Mouse (Mus musculus) ovary, postnatal 10 days (tissue): ENCODE data around the gene Zmynd12.

ENCODE experiments used
- DNase-seq: peaks from one replicate; pipeline ENCODE4 v3.0.0; 2022; ENCODE audit warnings: low spot score

The Zmynd12 gene

DNA sequence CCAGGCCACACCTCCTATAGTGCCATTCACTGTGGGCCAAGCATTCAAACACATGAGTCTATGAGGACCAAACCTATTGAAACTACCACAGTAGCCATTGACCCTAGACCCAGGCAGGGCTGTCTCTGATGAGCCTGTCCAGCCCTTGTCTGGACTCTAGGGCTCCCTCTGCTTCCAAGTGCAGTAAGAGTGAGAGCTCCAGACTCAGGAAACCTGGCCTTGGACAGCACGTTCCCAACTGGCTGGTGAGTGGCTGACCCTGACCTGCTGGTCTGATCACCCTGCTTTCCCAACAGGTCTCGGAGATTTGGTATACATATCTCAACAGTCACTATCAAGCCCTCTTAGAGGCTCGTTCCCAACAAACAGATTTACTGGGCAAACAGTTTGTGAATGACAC, 25.2 kb downstream of the Zmynd12 start:
- no peak for DNase-seq

DNA sequence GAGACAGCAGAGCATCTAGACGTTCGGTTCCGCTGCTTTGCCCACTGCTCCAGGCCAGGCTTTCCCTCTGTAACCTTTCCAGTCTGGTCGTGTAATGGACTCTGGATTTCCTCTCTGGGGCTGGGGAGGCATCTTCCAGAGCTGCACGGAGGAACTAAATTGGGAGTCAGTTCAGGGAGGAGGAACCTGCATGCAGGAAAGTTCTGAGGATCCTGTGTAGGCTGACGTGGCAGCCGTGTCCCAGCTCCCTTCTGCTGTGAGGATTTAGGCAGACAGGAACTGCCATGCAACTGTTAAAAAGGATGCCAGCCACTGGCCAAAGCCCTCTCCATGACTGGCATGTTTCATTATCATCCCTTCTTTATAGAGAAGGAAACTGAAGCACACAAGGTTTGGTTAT, 27.8 kb downstream of the Zmynd12 start:
- no peak for DNase-seq

DNA sequence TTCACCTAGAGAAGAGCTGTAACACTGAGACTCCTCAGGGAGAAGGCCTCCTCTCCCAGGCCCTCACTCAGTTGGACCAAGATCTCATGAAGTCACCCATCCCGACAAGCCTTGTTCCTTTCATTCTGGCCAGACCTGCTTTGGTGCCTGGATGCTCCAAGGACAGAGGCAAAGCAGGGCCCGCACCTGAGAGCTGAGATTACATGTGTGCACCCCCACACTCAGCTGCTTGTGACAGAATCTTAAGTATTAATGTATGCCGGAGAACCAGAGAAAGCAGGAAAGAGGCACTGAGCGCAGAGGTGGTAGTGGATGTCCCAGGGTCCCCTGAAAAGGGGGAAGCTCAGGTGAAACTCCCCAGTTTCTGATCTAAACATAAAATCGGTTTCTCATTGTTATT, 30.5 kb downstream of the Zmynd12 start:
- DNase-seq, result no peak

- DNase-seq, result no peak
Measured at GRCm38 (mm10) chr4:119453533-119453932, 30.9 kb downstream of the Zmynd12 start.

DNA sequence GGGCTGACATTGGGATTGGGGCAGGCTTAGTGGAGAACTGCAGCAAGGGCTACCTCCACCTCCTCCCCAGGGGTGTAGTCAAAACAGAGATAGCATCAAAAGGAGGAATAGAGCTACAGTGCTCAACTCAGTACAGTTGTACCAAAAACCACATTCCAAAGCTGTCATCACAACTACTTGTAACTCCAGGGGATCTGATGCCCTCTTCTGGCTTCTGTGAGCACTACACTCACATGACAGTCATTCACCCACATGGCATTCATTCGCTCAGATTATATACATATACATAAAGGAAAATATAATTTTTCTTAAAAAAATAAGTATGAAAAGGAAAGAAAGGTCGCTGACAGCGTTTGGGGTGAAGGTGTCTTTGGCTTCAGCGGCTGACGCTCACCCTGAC, 37.7 kb downstream of the Zmynd12 start:
- no peak for DNase-seq

DNA sequence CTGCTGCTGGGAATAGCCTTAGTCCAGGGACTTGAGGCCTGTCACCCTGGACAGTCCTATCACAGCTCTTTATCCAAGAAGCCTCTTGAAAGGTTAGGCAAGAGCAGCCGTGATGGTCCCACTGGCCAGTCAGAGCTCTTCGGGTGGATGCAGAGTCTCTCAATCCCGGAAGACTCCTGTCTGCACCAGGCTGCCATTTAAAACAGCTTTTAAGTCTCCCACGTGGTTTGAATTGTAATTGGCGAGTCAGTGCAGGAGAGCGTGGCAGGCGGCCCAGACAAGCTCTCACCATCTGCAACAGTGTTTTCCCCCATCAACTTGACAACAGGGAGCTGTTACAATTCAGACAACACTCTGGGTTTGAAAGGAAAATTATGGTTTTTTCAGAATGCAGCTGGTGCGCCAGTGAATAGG, 38.1 kb downstream of the Zmynd12 start:
- DNase-seq, result peak; percentile 13

GRCm38 (mm10) chr4:119462457-119462856, 39.8 kb downstream of the Zmynd12 start:
- no peak for DNase-seq

DNA sequence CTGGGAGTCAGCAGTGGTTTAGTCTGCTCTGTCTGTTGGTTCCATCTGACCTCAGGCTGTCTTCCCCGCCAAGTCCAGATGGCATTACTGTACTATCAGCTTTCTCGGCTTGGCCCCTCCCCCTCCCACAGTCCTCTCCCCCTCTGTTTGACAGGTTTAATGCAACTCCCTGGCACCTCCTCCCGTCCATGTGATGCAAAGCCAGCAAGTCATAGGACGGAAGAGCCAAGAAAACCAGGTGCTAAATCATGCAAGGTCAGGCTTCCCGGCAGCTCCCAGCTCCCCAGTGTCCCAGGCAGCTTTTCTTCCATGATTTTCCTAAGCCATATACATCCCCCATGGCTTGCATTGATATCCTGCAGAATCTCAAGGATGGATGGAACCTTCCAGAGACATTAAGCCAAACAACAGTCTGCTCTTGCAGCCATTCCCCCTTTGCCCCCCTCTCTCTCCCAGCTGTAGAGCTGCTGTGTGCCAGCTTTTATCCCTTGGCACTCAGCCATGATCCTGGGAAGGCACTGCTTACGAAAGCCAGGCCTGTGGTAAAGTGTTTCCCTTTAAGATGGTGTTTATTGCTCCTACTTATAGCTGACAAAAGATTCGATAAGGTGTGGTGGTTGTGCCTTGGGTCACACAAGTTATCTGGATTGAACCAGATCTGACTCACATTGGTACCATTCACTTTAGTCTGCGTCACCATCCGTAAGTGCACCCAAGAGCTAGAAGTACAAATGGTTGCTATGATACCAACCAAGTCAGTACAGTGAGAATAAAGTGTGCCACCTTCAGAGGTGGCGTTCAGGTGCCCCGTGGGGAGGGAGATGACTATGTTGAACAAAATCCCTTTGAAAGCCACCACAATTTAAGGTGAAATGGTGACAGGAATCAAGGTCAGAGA, 40.5 kb downstream of the Zmynd12 start:
- no peak for DNase-seq

- no peak for DNase-seq
Measured at GRCm38 (mm10) chr4:119463756-119464419, 41.3 kb downstream of the Zmynd12 start.

DNA sequence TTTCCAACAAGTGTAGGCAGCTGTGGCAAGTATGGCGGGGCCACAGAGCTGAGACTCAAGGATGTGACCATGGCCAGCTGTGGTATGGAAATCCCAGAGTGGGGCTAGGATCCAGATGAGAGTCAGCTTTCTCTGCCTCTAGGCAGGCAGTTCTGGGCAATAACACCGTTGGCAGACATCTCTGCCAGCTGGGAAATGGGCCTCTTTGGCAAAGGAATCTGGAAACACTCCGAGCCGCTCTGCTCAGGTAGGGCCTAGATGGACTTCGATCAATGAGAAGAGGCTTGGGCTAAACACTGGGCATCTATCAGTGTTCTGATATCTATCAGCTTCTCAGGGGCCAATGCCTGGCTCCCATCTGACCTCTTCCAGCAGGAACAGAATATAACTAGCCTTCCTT, 43.2 kb downstream of the Zmynd12 start:
- no peak for DNase-seq

DNA sequence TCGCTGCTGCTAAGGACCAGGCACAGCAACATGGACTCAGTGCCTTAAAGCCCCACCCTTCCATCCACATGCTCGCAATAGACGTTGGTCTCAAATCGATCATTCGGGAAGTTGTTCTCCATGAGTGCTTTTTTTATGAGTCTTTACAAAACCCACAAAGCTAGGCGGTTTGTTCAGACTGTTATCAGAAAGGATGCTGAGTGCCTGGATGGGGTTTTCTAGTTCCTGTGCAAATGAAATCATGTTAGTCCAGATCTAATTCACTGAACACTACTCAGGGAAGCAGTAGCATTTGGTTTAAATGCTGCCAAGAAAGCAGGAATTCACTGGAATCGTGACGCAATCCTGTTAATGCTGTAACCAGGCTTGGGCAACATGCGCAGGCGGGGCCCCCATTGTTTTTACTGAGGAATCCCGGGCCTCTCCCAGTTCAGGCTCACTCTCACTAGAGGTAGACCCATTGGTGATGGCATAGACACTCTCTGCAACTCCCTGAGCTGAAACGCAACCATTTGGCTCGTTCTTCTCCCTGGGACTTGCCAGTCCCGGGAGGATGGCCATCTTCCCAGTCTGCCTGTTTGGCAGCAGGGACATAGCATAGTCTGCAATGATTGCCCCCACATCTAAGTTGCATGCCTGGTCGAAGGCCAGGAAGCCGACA, 45.2 kb downstream of the Zmynd12 start:
- no peak for DNase-seq

- DNase-seq, result no peak
Measured at GRCm38 (mm10) chr4:119472545-119472944, 49.9 kb downstream of the Zmynd12 start.

- no peak for DNase-seq
Measured at GRCm38 (mm10) chr4:119473150-119473549, 50.5 kb downstream of the Zmynd12 start.

- DNase-seq, result no peak
Measured at GRCm38 (mm10) chr4:119483051-119483450, 60.4 kb downstream of the Zmynd12 start.

GRCm38 (mm10) chr4:119484882-119485281, 62.3 kb downstream of the Zmynd12 start:
- no peak for DNase-seq

DNA sequence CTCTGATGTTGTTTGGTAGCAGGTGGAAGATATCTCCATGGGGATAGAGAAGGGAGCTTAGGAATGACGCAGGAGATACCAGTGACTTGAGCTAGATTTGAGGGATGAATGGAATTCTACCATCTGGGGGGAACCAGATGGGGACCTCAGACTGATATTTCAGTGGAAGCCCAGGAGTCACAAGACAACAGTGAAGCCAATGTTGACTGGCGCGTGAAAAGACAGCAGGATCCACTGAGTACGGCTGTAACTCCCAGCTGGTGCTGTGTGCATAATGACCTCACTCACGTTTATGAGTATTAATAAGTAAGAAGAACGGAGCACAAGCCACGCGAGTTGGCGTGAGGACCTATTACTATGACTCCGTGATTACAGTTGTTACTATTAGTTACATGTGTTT, 67.1 kb downstream of the Zmynd12 start:
- DNase-seq, result no peak

DNA sequence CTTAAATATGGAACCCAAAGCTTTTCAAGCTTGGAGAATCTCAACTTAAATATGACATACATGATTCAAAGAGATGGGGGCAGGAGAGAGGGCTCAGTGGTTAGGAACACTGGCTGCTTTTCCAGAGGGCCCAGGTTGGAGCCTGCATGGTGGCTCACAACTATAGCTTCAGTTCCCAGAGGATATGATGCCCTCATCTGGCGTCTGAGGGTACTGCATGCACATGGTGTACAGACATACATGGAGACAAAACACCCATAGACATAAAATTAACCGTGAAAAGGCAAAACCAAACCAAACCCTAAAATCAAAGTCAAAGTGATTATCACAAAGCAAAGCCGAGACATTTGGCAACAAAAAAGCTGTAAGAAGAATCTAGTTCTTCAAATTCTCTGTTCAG, 68.2 kb downstream of the Zmynd12 start:
- DNase-seq, result no peak

GRCm38 (mm10) chr4:119492291-119492932, 69.8 kb downstream of the Zmynd12 start, which contains the start of gene Rimkla:
Rimkla (minus strand) TSS chr4:119492628.
- peak; percentile 24 for DNase-seq

GRCm38 (mm10) chr4:119492933-119493327, 70.3 kb downstream of the Zmynd12 start:
- DNase-seq, result no peak

DNA sequence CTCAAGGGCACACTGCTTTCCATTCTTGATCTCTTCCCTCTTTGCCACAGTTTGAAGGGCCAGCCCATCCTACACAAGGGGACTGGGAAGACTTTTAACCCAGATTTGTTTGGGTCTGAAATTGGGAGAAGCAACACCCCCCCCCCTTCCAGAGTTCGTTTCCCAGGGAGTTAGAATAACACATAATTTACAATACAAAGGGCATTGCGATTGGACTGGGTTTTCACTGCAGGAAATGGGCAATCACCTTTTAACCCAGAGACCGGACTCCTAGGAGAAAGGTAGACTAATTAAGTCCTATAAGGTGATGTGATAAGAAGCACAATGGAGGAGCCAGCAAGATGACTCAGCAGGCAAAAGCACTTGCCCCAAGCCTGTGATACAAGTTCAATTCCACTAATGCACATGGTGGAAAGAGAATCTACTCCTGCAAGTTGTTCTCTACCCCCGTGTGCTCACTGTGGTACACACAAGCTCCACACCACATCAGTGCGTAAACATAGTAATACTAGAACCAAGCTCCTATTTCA, 75.8 kb downstream of the Zmynd12 start:
- DNase-seq, result no peak

DNA sequence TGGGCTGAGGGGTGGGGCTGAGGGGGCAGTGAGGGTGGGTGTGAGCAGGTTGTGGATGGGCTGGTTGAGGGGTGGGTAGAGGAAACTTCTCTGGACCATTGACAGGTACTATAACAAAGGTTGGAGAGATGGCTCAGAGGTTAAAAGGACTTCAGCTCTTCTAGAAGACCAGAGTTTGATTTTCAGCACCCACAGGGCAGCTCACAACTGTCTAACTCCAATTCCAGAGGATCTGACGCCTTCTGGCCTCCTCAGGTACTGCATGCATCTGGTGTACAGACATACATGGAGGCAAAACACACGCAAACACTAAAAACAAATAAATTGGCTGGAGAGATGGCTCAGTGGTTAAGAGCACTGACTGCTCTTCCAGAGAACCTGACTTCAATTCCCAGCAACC, 89.0 kb downstream of the Zmynd12 start:
- DNase-seq, result no peak

DNA sequence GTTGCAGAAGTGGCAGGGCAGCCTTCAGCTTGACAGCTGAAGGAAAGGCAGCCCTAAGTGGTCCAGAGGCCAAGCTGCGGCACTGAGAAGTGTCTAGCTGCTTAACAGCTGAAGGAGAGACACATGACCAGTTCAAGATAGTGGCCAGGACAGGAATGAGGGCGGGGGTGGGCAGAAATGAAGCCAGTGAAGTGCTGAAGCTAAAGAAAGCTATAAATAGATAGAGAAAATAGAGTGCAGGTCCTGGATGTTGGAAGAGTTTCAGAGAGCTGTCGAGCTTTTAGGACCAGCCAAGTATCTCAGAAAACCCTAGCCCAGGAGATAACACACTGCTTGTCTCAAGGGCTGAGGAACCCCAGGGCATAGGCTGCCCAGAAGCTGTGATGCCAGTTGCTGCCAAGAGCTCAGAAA, 90.1 kb downstream of the Zmynd12 start:
- no peak for DNase-seq
